Mouse (Mus musculus): ENCODE results near the gene Nkain2.
"Not testable (repeated sequence)": the region's sequence is repeated elsewhere in the genome, so short reads cannot be mapped to it uniquely, and the experiment has no call there.

Nkain2 gene

DNA sequence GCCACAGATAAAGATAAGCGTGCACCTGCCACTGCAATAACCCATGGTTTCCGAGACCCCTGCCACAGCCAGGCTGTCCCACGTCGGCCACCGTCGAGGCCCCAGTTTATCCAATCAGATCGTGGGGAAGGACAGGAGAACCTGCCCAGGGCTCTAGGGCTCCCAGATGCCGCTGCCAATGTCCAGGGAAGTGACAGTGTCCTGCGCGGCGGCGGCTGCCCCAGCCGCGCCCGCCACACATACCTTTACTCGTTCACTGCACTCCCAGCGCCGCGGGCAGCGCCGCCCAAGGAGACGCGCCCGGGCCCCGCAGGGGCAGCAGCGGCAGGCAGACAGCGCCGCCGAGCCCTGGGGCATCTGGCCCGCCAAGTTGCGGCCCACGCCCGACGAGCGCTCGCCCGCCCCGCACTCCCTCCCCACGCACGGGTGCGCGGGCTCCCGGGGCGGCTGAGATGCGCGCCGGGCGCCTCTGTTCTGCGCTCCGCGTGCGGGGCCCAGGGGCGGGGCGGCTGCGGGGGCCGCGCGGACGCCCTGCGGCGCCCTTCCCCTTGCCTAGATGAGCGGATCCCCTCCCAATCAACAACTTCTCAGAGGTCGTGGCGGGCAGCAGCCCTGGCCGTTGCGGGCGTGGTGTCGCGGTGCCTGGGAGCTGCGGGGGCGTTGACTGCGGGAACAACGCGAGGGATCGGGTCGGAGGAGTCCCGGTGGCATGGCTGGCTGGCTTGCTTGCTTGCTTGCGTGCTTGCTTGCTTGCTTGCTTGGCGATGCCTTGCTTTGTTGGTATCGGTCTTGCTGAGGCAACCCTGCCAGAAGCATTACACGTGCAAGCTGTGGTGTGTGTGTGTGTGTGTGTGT is at the start of gene Nkain2:
Gene Nkain2, minus strand, starts transcription at position 811 of the 855 bp plus-strand sequence.
- peak; percentile 93 for DNase-seq

DNA sequence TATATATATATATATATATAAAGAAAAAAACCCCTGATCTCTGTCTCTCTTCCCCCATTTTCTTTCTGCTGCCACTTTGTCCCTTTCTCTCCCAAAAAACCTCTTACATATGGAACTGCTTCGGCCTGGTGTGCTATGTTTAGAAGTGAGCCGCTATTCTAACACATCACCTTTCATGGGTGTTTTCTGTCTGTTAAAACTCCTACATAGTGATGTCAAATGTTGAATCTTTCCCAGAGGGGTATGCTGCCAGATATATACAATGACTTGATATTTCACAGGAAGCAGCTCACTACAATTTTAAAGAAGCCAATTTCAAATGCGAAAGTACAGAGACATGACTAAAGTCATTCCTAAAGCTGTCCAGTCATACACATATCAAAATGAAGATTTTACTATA is 49.6 kb upstream of the Nkain2 start:
- no peak for DNase-seq

DNA sequence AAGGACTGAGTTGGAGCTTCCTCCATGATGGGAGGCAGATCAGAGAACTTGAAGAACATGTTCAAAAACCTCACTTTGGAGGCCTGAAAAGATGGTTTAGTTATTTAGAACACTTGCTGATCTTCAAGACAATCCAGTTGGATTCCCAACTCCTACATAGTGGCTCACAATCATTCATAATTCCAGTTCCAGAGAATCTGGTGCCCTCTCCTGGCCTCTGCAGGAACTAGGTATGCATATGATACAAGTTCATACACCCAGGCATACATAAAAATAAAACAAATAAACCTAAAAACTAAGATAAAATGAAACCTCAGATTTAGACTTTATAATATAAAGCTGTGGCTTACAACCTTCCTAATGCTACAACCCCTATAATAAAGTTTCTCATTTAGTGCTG is 4.8 kb upstream of the Nkain2 start:
- DNase-seq = no peak

DNA sequence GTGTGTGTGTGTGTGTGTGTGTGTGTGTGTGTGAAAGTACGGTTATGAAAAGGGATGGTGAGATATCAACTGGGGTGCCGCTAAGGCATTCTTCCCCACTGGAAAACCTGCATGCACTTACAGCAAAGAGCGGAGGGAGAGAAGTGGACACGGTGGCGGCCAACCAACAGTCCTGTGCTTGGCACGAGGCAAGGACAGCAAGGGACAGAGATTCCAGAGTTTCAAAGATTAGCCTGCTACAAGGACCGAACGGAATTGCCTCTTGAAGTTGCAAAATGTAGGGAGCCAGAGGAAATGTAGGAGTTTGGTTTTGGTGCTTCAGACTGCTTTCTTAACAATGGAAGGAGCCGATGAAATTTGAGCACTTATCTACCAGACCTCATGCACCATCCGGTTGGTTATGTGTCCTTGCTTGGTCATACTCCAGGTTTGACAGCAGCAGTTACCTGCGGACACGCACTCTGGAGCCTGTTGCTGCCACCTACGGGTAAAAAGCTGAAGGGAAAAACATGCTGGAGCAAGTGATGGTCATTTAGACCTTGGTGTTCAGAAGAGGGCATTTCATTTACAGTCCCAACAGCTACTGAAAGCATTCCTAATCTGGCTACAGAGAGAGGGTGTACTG is 357 bp upstream of the Nkain2 start:
- peak; percentile 89 for DNase-seq

DNA sequence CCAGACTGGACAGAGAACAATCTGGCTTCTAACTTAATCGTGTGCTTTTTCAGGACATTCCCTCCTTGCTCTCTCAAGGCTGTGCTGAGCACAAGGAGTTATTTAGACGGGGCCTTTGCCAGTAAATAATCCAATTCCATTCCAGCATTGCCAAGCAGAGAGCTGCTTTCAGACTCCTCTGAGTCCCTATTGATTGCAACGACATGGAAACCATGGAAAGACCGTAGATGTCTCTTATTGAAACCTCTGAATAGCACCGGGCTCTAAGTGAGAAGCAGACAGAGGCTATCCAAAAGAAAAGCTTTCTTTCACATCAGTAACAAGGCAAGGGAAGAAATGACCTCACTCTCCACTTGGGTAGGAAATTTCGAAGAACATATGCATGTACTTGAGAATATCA is 8.3 kb downstream of the Nkain2 start:
- no peak for DNase-seq

DNA sequence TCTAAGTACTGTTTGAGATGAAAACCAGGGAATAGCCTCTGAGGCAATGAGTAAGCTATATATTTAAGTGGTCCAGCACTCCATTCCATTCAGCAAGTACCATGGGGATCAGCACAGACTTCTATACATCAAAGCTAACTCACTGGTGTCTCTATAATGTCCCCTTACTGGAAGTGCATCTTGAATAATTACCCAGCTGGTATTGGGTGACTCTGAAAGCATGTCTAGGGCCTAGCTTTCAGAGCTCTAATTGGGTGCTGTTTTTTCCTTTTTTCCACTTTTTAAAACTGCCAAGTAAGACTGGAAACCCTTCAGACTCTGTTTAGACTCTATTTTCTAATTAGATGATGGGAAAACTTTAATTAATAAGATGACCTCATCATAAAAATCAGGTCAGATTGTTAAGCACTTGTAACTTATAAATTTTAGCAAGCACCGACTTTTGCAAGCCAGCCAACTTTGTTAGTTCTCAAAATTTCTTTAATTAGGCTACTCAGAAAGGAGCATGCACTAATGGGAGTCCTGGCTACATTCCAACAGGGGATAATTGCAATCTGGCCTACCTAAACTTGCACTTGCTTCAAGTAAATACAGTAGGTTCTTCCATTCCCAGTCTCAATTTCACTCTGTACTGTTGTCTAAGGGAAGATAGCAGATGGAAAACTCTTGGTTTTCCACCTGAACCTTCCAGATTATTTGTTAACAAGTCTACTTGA is 19.4 kb downstream of the Nkain2 start:
- no peak for DNase-seq

DNA sequence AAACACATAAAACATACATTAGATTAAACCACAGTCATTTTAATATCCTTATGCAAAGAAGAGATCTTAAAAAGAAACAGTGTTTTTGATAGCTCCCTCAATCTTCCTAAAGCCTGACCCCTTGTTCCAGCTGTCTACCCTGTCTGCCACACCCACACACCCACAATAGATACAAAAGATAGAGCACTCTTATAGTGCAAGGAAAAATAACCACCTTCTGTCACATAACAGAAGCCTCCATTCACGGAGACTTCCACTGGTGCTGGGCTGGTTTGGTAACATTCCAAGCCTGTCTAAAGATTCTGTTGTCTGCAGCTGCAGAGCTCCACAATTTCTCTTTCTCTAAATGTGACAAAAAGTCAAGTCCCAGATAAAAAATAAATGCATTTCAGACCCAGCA is 20.7 kb downstream of the Nkain2 start:
- no peak for DNase-seq

DNA sequence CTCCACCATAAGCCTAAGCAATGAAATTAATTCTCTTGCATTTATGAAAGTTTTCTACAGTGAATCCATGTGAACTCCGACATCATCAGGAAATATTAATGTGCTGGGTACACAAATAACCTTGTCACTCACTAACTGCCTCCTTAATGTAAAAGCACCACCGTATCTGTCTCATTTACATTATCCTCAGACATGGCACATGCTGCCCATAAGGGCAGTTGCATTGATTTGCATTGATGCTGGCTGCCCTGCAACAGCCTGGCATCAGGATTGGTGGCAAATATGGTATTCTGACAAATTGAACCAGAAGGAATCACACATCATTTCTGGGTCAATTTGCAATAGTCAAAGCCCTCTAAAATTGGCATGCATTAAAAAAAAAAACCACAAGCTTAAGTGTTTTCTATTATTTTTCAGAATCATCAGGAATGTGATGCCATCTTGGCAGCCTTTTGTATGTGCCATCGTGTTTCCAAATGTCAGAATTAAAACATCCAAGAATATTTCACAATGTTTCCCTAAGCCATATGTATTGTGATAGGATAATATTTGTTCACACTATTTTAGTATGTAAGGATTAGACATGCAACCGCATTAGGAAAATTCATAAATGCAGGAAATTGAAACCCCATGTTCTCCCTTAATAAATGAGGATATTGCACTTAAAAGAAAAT is 74.9 kb downstream of the Nkain2 start:
- no peak for DNase-seq

DNA sequence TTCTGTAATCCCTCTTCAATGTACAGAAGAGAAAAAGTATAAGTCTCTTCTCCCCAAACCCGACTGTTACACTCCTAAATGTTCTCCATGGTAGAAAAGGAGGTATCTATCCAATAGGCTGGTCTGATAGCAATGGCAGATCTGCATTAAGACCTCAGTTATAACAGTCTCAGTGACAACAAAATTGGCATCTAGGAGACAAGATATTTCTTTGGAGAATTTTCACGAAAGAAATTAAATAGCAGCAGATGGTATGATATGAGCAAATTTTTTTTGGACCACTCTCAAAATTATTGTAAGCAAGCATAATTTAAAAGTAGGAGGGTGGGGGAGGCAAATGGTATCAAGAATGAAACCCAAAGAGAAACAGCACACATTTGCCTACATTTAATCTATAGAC is 94.0 kb downstream of the Nkain2 start:
- DNase-seq = no peak

DNA sequence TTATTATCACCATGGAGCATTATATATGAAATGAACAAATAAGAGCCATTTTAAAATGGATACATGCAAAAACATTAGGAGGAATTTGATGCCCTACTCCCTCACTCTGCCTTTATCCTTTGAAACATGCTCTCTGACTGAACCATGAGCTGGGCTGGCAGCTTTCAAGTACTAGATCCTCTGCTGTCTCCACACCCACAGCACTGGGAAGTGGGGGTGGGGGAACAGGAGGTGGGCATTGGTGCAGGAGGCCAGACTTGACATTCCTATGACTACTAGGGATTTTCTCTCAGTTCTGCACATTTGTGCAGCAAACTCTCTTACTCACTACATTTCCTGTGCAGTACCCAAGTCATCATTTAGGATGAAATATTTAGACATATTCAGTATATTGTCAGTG is 99.7 kb downstream of the Nkain2 start:
- DNase-seq = no peak

DNA sequence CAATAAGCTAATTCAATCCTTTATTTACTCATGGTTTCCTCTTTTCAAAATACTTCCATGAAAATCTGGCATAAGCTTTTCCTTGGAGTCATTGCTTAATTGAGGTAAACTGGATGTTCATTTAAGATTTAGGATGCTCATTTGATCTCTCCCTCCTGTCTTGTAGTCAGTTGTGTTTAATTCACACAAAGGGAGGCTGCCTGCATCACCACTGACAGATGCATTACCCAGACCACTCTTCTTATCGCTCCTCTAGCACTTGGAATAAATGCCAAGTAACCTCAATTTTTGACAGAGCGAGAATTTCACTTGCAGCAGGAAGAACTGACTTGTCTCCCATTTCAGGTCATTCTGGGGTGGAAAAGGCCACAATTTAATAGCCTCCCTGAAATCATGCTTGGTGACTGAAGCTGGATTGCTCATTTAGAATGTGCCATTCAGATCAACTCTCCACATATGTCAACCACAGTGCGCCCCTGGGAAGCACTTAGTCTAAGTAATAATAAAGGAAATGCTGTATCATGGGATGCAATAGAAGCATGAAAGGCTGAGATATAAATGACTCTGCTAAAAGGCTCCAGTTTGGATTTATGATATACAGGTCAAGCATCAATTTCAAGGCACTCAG is 107.4 kb downstream of the Nkain2 start:
- DNase-seq = no peak

DNA sequence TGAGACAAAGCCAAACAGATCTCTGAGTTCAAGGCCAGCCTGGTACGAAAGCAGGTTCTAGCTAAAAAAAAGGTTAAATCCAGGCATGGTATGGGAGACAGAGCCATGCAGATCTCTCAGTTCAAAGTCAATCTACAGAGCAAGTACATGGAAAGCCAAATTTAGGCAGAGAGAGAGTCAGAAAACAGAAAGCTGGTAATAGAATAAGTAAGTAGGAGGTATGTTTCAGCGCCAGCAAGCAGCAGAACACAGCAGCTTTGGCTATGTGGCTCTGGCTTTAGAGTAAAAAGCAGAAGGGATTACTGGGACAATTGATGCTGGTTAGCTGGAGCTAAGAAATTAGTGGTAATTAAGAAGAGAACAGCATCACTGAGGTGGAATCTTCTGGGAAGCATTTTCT is 151.3 kb downstream of the Nkain2 start:
- DNase-seq = no peak

DNA sequence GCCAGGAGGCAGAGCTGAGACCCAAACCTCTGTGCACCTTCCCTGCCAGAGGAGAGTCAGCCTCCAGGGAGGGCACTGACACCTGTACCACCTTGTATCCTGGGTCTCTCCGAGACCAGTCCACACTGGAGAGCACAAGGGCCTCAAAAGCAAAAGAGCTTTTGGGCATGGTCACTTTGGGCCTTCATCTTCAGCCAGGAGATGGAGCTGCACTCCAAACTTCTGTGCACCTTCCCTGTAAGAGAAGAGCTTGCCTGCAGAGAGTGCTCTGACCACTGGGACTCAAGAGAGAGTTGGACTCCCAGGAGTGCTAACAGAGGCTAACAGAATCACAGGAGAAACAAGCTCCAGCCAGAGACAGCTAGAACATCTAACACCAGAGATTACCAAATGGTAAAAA is 183.7 kb downstream of the Nkain2 start:
- DNase-seq = not testable (repeated sequence)

DNA sequence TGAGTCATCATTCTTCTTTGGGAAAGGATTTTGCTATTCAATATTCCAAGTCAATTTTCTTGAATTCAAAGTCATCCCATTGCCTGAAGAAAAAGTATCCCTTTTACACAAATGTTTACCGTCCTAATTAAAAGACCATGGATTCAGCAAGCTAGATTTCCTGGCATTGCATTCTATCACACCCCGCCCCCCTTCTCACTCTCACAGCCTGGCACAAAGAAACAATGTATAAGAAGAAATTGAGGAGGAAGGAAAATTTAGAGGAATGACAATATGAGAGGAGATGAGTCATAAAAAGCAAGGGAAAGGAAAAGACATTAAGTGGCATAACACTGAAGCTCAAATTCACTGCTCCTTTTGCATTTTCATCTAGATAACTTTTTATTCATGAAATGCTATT is 193.6 kb downstream of the Nkain2 start:
- DNase-seq = no peak

DNA sequence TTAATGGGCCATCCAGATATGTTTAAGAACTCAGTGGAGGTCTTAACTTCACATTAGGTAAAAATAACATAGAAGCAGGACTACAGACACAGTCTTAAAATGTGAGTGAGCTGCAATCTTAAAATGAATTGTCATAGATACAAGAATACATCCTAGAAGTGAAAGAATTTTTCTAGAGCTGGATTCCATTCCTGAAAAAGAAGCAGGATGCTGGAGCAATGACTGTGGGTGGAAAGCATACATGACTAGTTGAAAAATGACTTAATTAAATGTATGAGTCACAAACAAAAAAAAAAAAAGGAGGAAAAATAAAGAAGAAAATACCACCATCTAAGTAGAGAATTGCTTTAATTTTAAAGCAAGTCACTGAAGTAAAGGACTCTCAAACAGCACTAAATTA is 205.7 kb downstream of the Nkain2 start:
- no peak for DNase-seq

DNA sequence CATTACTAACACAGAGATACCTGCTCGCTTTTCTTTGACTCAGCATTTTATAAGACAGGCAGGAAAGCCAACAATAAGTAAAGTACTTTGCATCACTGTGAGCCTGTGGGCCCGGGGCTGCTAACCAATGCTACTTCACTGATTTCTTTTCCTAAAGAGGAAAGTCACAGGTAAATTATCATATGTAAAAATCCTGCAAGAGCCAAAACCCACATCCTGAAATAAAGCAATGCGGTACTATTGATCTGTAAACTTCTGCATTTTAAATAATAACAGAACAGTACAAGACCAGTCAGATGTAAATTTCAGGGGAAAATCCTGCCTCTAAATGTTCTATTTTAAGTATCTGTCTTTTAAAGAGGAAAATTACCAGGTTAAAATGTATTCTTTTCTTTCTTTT is 250.0 kb downstream of the Nkain2 start:
- DNase-seq = no peak

DNA sequence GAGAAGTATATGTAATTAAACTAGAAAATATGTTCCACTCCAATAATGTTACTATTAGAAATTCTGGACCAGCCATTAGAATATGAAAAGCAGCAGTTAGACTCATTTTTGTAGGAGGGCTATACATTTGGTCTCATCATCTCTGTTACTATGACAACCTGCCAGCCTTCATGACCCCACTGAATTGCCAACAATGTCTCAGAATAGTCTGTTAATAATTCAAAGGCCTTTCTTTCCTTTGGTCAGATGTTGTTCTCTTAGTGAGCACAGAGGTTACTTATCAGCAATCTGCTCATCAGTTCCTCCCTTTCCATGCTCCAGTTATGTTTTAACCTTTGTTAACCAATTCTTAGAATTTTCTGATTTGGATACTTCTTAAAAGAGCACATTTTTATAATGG is 251.1 kb downstream of the Nkain2 start:
- no peak for DNase-seq

DNA sequence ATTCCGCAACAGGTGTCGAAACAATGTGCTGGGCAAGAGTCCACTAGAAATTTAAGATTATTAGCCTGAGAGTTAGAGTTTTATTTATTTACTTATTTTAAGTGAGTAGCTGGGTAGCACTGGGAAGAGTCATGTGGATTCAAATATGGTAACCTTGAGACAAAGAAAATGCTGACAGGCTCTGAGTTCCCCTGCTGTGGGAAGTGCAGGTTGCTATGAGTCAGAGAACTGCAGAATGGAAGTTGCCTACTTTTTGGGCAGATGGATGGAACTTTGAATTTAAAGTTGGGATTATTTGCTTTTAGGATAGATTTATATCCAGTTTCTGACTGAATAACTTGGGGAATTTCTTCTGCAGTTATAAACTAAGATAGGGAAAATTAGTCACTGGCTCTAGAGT is 259.2 kb downstream of the Nkain2 start:
- DNase-seq = no peak

DNA sequence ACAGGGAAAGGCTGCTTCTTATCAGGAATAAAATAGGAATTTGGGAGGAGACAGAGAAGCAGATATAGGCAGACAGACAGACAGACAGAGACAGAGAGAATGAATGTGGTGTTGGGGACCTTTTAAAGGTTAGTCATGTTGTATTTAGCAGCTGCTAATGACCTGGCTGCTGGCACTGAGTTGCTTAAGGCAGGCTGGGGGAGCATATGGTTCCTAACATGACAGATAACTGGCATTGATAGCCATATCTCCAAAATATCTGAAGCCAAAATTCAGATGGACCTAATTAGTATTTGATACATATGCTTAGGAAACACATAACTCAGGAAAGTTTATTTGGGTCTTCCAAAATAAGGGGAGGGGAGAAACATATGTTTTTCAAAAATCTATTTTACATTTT is 285.8 kb downstream of the Nkain2 start:
- peak; percentile 31 for DNase-seq

DNA sequence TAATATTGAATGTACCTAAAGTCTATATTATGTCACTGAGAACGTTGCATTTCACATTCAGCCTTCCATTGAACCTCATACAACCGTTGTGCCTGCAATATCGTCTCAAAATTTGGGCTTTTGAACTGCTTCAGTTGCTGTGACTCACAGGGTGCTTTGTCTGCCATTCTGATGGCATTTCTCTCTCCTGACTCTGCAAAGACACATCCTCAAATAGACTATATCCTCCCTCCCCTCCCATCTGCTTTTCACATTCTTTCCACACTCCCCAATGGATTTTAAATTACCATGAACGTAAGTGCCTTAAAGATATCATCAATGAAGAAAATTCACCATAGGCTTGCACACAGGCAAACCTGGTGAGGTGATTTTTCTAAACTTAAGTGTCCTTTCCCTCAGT is 287.5 kb downstream of the Nkain2 start:
- DNase-seq = no peak

DNA sequence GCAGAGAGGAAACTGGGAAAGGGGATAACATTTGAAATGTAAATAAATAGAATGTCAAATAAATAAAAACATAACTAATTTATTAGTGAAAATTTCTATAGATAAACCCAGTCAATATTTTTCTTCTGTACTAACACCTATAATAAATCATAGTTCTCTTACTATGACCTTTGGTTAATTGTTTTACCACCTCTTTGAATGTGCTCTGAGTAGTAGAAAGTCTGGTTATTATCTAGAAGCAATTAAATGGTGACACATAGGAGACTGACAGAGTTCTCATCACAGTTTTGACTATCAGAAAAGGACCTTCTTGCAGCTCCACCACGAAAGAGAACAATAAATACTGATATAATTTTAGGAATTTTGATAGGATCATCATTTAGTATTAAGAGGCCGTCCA is 295.3 kb downstream of the Nkain2 start:
- no peak for DNase-seq

DNA sequence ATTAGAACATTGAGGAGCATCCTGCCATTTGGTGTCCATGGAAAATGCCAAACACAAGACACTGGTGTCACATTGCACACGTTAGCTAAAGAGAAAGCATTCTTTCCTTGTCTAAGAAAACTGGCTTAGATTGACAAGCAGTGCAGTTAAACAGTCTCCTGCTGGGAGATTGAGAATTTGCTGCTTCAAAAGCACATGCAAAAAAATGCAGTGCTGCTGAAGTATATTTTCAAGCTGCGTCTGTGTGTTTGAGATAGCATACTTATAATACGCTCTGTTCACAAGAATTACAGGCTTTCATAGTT is 313.0 kb downstream of the Nkain2 start:
- no peak for DNase-seq
